Mouse (Mus musculus): ENCODE measurements at regions not wholly inside any gene's neighbourhood (a gene's known extent, or its start where the extent isn't known, plus 50 kb on each side); places are given as distances from the start of the nearest gene placed in this dataset.

DNA sequence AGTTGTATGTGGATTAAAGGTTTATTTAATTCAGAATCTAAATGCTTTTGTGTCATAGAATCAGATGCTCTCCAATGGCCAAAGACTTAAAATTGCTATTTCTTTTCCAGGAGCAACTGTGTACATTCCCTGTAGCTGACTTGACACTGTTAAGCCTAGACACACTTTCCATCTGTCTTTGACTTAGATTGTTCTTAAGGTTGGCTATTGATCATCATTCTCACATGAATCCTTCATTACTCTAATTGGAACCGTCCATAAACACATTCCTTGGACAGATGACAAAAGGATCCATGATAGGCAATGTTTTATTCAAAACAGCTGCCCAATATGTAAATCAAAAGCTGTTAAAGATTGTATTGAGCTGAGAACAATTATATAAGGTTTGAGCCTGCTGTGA, 442.8 kb downstream of the Bmp2 start:
- no peak overlapping the region for H3ac ChIP-seq (ENCODE audit: control insufficient read depth, insufficient read length)
- TF ChIP-seq MAX (IDR thresholded peaks at IDR 0.05; ENCODE audit: low read depth) (no peak), REST (IDR thresholded peaks at IDR 0.05; ENCODE audit: insufficient read depth, insufficient read length) (no peak), MYOG (IDR thresholded peaks at IDR 0.05; ENCODE audit: control insufficient read depth in 1 of 3, insufficient read depth in 1 of 3, insufficient read length in 2 of 3, low read depth in 2 of 3) (no peak), POLR2A (IDR thresholded peaks at IDR 0.05; ENCODE audit: insufficient read length, low read depth) (no peak), E2F4 (IDR thresholded peaks at IDR 0.05; ENCODE audit: insufficient read depth) (no peak), TCF12 (IDR thresholded peaks at IDR 0.05; ENCODE audit: insufficient read depth, poor library complexity, severe bottlenecking) (no peak), USF1 (IDR thresholded peaks at IDR 0.05; ENCODE audit: low read depth) (no peak), SRF (IDR thresholded peaks at IDR 0.05; ENCODE audit: control insufficient read depth, insufficient read length, low read depth) (no peak)

DNA sequence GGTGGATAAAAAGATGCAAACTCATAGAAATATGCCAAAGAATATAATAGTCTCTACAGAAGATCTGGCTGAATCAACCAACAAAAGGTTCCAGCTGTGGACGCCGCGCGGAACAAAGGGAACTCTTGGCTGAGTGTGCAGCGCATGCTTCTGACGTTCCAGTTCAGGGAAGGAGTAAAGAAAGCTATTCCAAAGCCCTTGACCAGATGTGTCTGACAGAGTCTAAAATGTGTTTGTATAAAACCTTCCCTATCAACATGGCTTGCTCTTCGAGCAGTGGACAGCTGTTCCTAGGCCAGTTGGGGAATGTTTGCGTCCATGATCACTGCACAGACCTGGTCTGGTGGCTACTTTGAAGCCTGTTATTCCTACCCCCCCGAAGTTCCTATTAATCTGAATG, 442.4 kb downstream of the Bmp2 start:
- Histone ChIP-seq H3K4me2 (ENCODE audit: low read depth) (no peak overlapping the region), H3K4me3 (no peak overlapping the region), H3ac (ENCODE audit: control insufficient read depth, insufficient read length) (no peak overlapping the region), H3K79me2 (ENCODE audit: control insufficient read depth, insufficient read depth) (no peaks in the 10 kb centered on the region), H3K36me3 (ENCODE audit: control insufficient read depth, insufficient read depth) (no peaks in the 10 kb centered on the region), H3K27me3 (ENCODE audit: control insufficient read depth, insufficient read depth, insufficient read length) (no peaks in the 10 kb centered on the region)
- no peak for TF ChIP-seq POLR2A (IDR thresholded peaks at IDR 0.05; ENCODE audit: insufficient read length, low read depth)
- no peak for TF ChIP-seq POLR2AphosphoS2 (IDR thresholded peaks at IDR 0.05; ENCODE audit: insufficient read length, low read depth)
- TF ChIP-seq USF1 (IDR thresholded peaks at IDR 0.05; ENCODE audit: low read depth): no peak

More for the DNA sequence above, 442.8 kb downstream of the Bmp2 start:
- no peaks in the 10 kb centered on the region for H3K27me3 ChIP-seq (ENCODE audit: control insufficient read depth, insufficient read depth, insufficient read length)
- H3K79me2 ChIP-seq (ENCODE audit: control insufficient read depth, insufficient read depth): no peaks in the 10 kb centered on the region
- no peak overlapping the region for H3K4me2 ChIP-seq (ENCODE audit: low read depth)
- no peak overlapping the region for H3K4me3 ChIP-seq
- no peaks in the 10 kb centered on the region for H3K36me3 ChIP-seq (ENCODE audit: control insufficient read depth, insufficient read depth)

DNA sequence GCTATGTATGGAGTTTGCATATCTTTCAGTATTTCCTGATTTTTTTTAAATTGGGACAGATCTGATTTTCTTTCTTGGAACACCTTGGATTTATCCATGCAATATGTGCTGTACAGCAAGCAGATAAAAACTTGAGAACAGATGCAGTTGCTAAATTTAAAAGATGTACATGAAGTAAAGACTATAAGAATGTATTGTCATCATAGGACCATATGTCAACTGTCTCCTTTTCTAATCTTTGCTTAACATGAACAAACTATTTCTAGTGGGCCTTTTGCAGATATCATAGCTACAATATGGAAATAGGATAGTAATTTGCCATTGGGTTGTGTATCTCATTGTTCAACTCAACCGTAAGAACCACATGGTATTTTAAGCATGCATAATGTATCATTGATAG, 435.7 kb downstream of the Bmp2 start:
- no peaks in the 10 kb centered on the region for H3K36me3 ChIP-seq (ENCODE audit: control insufficient read depth, insufficient read depth)
- H3K4me2 ChIP-seq (ENCODE audit: low read depth): no peak overlapping the region
- TF ChIP-seq MAX (IDR thresholded peaks at IDR 0.05; ENCODE audit: low read depth) (no peak), POLR2AphosphoS2 (IDR thresholded peaks at IDR 0.05; ENCODE audit: insufficient read length, low read depth) (no peak), TCF12 (IDR thresholded peaks at IDR 0.05; ENCODE audit: insufficient read depth, poor library complexity, severe bottlenecking) (no peak), REST (IDR thresholded peaks at IDR 0.05; ENCODE audit: insufficient read depth, insufficient read length) (no peak)
- H3K4me3 ChIP-seq: no peak overlapping the region
- H3K79me2 ChIP-seq (ENCODE audit: control insufficient read depth, insufficient read depth): no peaks in the 10 kb centered on the region
- H3K27me3 ChIP-seq (ENCODE audit: control insufficient read depth, insufficient read depth, insufficient read length): no peaks in the 10 kb centered on the region
- no peak overlapping the region for H3ac ChIP-seq (ENCODE audit: control insufficient read depth, insufficient read length)

All from myocyte (in vitro differentiated cells).